Mouse (Mus musculus) testis, adult 2 months (tissue): ENCODE measurements at regions not wholly inside any gene's neighbourhood (a gene's known extent, or its start where the extent isn't known, plus 50 kb on each side); places are given as distances from the start of the nearest gene placed in this dataset.

Experiments
- CTCF ChIP-seq: fragments of 200-500 bp; IDR thresholded peaks from 2 replicates; pipeline ENCODE4 v1.5.1; 2012; ENCODE audit warnings: low read depth, mild to moderate bottlenecking, inconsistent platforms, low read length, moderate library complexity; ENCODE audit not compliant: control insufficient read depth, insufficient read depth, insufficient replicate concordance
- POLR2A ChIP-seq: fragments of 200-500 bp; IDR thresholded peaks from 2 replicates; pipeline ENCODE4 v1.6.1; 2012; ENCODE audit warnings: low read depth, mild to moderate bottlenecking, inconsistent platforms, low read length, moderate library complexity; ENCODE audit not compliant: control insufficient read depth

GRCm38 (mm10) chr4:142496605-142497004, 257.4 kb upstream of the Kazn start:
- TF ChIP-seq CTCF (no peak), POLR2A (no peak)
